ENCODE assay signal across 30 mouse cellular contexts in genomic region chr5:120074101-120074500, GRCm38 (mm10). TPM values are rescaled to one million over a fixed set of nuclear protein-coding genes. Genes with fewer than 3 reads are reported as not detected.
A peak's percentile ranks its signal among the peaks of the same experiment; 100 is the strongest.
DNase-seq lines count a peak whose midpoint lies in the region; ATAC-seq lines count a peak whose summit lies in the region.
"Had no signal": no experiment of that assay in that cellular context is flagged by ENCODE, and none has a peak within 500 bp of the region (broad histone marks: within the 10 kb centered on the region; RNA-seq: fewer than 3 reads in every experiment).

No protein-coding gene starts in this region.

- no peak overlapping the region for H3K9ac ChIP-seq in forebrain, embryonic 14.5 days (ENCODE audit: low read length)
- H3K9ac ChIP-seq in forebrain, embryonic 13.5 days, result no peak overlapping the region
- H3K9ac ChIP-seq: embryonic facial prominence, embryonic 13.5 days; forebrain, postnatal 0 days; hindbrain, embryonic 15.5 days; liver, embryonic 14.5 days; neural tube, embryonic 13.5 days had no signal

- H3K4me1 ChIP-seq in forebrain, embryonic 14.5 days (ENCODE audit: control insufficient read depth, insufficient read depth, low read length), result no peaks in the 10 kb centered on the region
- no peaks in the 10 kb centered on the region for H3K4me1 ChIP-seq in forebrain, embryonic 13.5 days
- H3K4me1 ChIP-seq: embryonic facial prominence, embryonic 13.5 days; forebrain, embryonic 10.5 days; hindbrain, embryonic 15.5 days; neural tube, embryonic 13.5 days had no signal

- H3K27ac ChIP-seq in forebrain, embryonic 14.5 days (ENCODE audit: low read depth, low read length), result no peak overlapping the region
- H3K27ac ChIP-seq in forebrain, embryonic 13.5 days, result no peak overlapping the region
- H3K27ac ChIP-seq: embryonic facial prominence, embryonic 13.5 days; forebrain, embryonic 10.5 days; hindbrain, embryonic 15.5 days; layer of hippocampus, adult 2 months; liver, embryonic 14.5 days; neural tube, embryonic 13.5 days had no signal

- no peaks in the 10 kb centered on the region for H3K27me3 ChIP-seq in forebrain, embryonic 14.5 days (replicated peaks; ENCODE audit: control insufficient read depth, insufficient read depth, low read length)
- no peaks in the 10 kb centered on the region for H3K27me3 ChIP-seq in forebrain, embryonic 13.5 days
- H3K27me3 ChIP-seq: hindbrain, embryonic 15.5 days; neural tube, embryonic 13.5 days had no signal

- H3K36me3 ChIP-seq in forebrain, embryonic 14.5 days (ENCODE audit: control insufficient read depth, insufficient read depth, low read length), result no peaks in the 10 kb centered on the region
- no peaks in the 10 kb centered on the region for H3K36me3 ChIP-seq in forebrain, embryonic 13.5 days (ENCODE audit: poor library complexity, severe bottlenecking)
- H3K36me3 ChIP-seq: embryonic facial prominence, embryonic 13.5 days; forebrain, embryonic 10.5 days; hindbrain, embryonic 15.5 days; neural tube, embryonic 13.5 days had no signal

- no peaks in the 10 kb centered on the region for H3K9me3 ChIP-seq in forebrain, embryonic 14.5 days (replicated peaks; ENCODE audit: control insufficient read depth, low read length)
- H3K9me3 ChIP-seq in forebrain, embryonic 13.5 days (replicated peaks), result no peaks in the 10 kb centered on the region
- H3K9me3 ChIP-seq: embryonic facial prominence, embryonic 13.5 days; forebrain, embryonic 10.5 days; hindbrain, embryonic 15.5 days; neural tube, embryonic 13.5 days had no signal

- no peak for ATAC-seq in forebrain, embryonic 14.5 days
- no peak for ATAC-seq in forebrain, embryonic 13.5 days
- peak; percentile 26; the same call in 1 of the 2 replicates for ATAC-seq in megakaryocyte progenitor cell, adult 5-6 weeks (replicated peaks; ENCODE audit: poor library complexity)
- ATAC-seq: forebrain, postnatal 0 days; Patski had no signal

- H3K4me2 ChIP-seq in forebrain, embryonic 14.5 days (ENCODE audit: low read length), result no peak overlapping the region
- H3K4me2 ChIP-seq in forebrain, embryonic 13.5 days, result no peak overlapping the region
- H3K4me2 ChIP-seq: embryonic facial prominence, embryonic 13.5 days; heart, embryonic 11.5 days; hindbrain, embryonic 15.5 days; midbrain, embryonic 11.5 days; neural tube, embryonic 13.5 days had no signal

- H3K4me3 ChIP-seq in forebrain, embryonic 14.5 days (ENCODE audit: low read depth, low read length), result no peak overlapping the region
- H3K4me3 ChIP-seq in forebrain, embryonic 13.5 days, result no peak overlapping the region
- H3K4me3 ChIP-seq: embryonic facial prominence, embryonic 13.5 days; forebrain, embryonic 10.5 days; hindbrain, embryonic 15.5 days; layer of hippocampus, adult 2 months; neural tube, embryonic 13.5 days had no signal

- intact Hi-C loops in left cerebral cortex, postnatal 4 days (cut with DNase I), result no loop called here
- intact Hi-C loops in left cerebral cortex, postnatal 10 days (cut with DNase I), result no loop called here

- DNase-seq in forebrain, embryonic 14.5 days (ENCODE audit: low spot score), result peak; percentile 36
- DNase-seq in left cerebral cortex, postnatal 4 days, result peak; percentile 60
- no peak for DNase-seq in left cerebral cortex, postnatal 10 days (ENCODE audit: extremely low spot score in 1 of 2, low spot score in 2 of 2)
- peak; percentile 22 for DNase-seq in thymus, postnatal 0 days (ENCODE audit: low spot score)
- no peak for DNase-seq in thymus, postnatal 10 days (ENCODE audit: low spot score in 2 of 2)
- DNase-seq in embryo, embryonic 10 days (ENCODE audit: low spot score), result no peak
- DNase-seq: adrenal gland, postnatal 10 days; cerebellum, adult 11-12 months; forebrain, postnatal 0 days; gastrocnemius, postnatal 10 days; heart, postnatal 36 days; kidney, adult 18-20 months; kidney, postnatal 36 days; liver; lung, adult 2 months; lung, postnatal 14 days; right cerebral cortex, postnatal 25 days; spleen, adult 18-20 months; thymus, adult 2 months had no signal

- WGBS in forebrain, embryonic 14.5 days, result 77% methylated on average over 9 of the region's 9 CpGs
- 77% methylated on average over 9 of the region's 9 CpGs for WGBS in forebrain, embryonic 13.5 days

RNA-seq across cellular contexts. Expression of gene Rbm19, which starts 42.2 kb away (rescaled TPM):
- polyA plus RNA-seq in forebrain, embryonic 14.5 days (2014; fragmentation: Nextera tagmentation; extraction: Ambion mirVana), result 12.8 and 15.0 TPM in 2 replicates
- polyA plus RNA-seq in forebrain, embryonic 13.5 days (2015; fragmentation: Nextera tagmentation; extraction: Ambion mirVana), result 17.8 and 20.2 TPM in 2 replicates
- 10 to 100 TPM; 28.7 to 29.0 TPM for total RNA-seq in left cerebral cortex, postnatal 4 days (2021)
- total RNA-seq in left cerebral cortex, postnatal 10 days (2021), result 10 to 100 TPM; 23.8 to 24.6 TPM
- 24.0 and 24.7 TPM in 2 replicates for polyA plus RNA-seq in thymus, postnatal 0 days (2015; fragmentation: Nextera tagmentation; extraction: Ambion mirVana)
- 9.6 and 14.1 TPM in 2 replicates for total RNA-seq in megakaryocyte progenitor cell, adult 5-6 weeks (2015)
- total RNA-seq in megakaryocyte progenitor cell, adult 5-6 weeks (2017), result 17.6 and 19.1 TPM in 2 replicates

Comparison
In these comparisons a context has a peak if more than half of its experiments do, and no peak if none do; other contexts are left out.
1. DNase-seq: peak in forebrain, embryonic 14.5 days (single experiment), left cerebral cortex, postnatal 4 days (single experiment) and thymus, postnatal 0 days (single experiment); none in left cerebral cortex, postnatal 10 days (0 of 2), thymus, postnatal 10 days (0 of 2) and embryo, embryonic 10 days (single experiment).